Mouse (Mus musculus) kidney, adult 2 months (tissue): ENCODE measurements around the gene Cables2.

Experiments used
- CTCF ChIP-seq: fragments of 200-500 bp; conservative IDR thresholded peaks from 2 replicates; pipeline ENCODE4 v1.5.1; 2011; ENCODE audit warnings: low read depth, mild to moderate bottlenecking, control low read depth, low read length, moderate library complexity, mixed read lengths; ENCODE audit not compliant: insufficient read depth, insufficient read length
- POLR2A ChIP-seq: fragments of 200-500 bp; IDR thresholded peaks from one replicate; pipeline ENCODE4 v1.6.1; 2011; ENCODE audit warnings: low read depth, low read length, control low read depth

DNA sequence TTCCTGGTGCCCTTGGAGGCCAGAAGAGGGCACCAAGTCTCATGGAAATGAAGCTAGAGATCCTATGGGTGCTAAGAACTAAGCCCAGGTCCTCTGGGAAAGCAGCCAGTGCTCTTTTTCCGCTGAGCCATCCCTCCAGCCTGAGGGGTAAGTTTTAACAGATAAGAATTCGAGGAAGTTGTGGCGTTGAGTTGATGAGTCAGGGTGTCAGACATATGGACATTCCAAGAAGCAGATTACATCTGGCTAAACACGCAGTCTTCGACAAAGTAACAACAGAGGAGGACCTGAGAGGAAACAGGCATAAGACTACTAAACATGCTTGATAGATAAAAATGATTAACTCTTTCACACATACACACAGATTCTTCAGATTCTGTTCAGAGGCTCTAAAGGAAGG is 34.7 kb downstream of the Cables2 start:
- TF ChIP-seq CTCF, result no peak
- no peak for TF ChIP-seq POLR2A
